Comparison of ENCODE assay signal across 15 mouse cellular contexts in the genomic region with DNA sequence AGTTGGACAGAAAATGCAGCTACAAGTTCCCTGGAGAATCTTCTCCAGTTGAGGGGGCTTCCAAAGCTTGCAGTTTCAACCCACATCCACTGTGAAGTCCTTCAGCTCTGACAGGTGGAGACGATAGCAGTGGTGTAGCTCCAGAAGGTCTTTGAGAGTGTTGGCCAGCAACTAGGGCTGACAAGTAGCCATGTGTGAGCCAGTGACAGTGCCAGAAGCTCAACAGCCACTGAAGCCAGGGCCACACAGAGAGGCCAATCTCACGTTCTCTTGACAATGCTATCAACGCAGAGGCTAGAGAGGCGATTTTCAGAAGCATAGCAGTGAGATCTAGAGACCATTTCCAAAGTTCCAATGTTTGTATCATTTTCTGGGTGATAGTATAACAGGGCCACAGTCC. TPM values are rescaled to one million over a fixed set of nuclear protein-coding genes. Genes with fewer than 3 reads are reported as not detected.
"Had no signal": no experiment of that assay in that cellular context is flagged by ENCODE, and none has a peak within 500 bp of the region (broad histone marks: within the 10 kb centered on the region; RNA-seq: fewer than 3 reads in every experiment).

No protein-coding gene starts in this region.

- DNase-seq: lung, adult 18-20 months; lung, embryonic 14.5 days; lung, postnatal 10 days; lung, postnatal 4 days; midbrain, embryonic 14.5 days; retina, postnatal 1 day; right cerebral cortex, adult 18-20 months; right cerebral cortex, postnatal 25 days; right cerebral cortex, postnatal 4 days; spleen, adult 18-20 months; thymus, adult 18-20 months; thymus, postnatal 14 days; thymus, postnatal 36 days had no signal

RNA-seq across cellular contexts. Expression of a gene that starts 56.5 kb away (rescaled TPM):
- total RNA-seq: megakaryocyte, adult 5-6 weeks; megakaryocyte-erythroid progenitor cell, adult 5-6 weeks had no signal
